Mouse (Mus musculus) layer of hippocampus, adult 8-10 months (tissue): ENCODE measurements at regions not wholly inside any gene's neighbourhood (a gene's known extent, or its start where the extent isn't known, plus 50 kb on each side); places are given as distances from the start of the nearest gene placed in this dataset.

Experiments used
- DNase-seq, 2 experiments: peaks; one replicate each; pipeline ENCODE4 v3.0.0; 2022; ENCODE audit warnings: low spot score in 2 of 2

GRCm38 (mm10) chr4:33552856-33553255, 242.7 kb downstream of the Rngtt start:
- DNase-seq, result no peak

GRCm38 (mm10) chr4:33554606-33555005, 244.5 kb downstream of the Rngtt start:
- DNase-seq, result no peak

GRCm38 (mm10) chr4:33555231-33555933, 245.3 kb downstream of the Rngtt start:
- DNase-seq, result no peak

GRCm38 (mm10) chr4:33555966-33556365, 245.9 kb downstream of the Rngtt start:
- no peak for DNase-seq

- no peak for DNase-seq
Measured at GRCm38 (mm10) chr4:33556661-33557540, 246.8 kb downstream of the Rngtt start.

- no peak for DNase-seq
Measured at GRCm38 (mm10) chr4:33570274-33570673, 260.2 kb downstream of the Rngtt start.

- DNase-seq, result no peak
Measured at GRCm38 (mm10) chr4:33571351-33571750, 261.2 kb downstream of the Rngtt start.

- DNase-seq, result no peak
Measured at GRCm38 (mm10) chr4:33577631-33578030, 267.5 kb downstream of the Rngtt start.

GRCm38 (mm10) chr4:33580491-33580890, 270.4 kb downstream of the Rngtt start:
- no peak for DNase-seq

GRCm38 (mm10) chr4:33581180-33581591, 271.1 kb downstream of the Rngtt start:
- no peak for DNase-seq

- no peak for DNase-seq
Measured at GRCm38 (mm10) chr4:33581766-33582525, 271.8 kb downstream of the Rngtt start.

- no peak for DNase-seq
Measured at GRCm38 (mm10) chr4:33582986-33583720, 273.0 kb downstream of the Rngtt start.

GRCm38 (mm10) chr4:33583979-33584907, 274.1 kb downstream of the Rngtt start:
- no peak for DNase-seq

GRCm38 (mm10) chr4:33585821-33586220, 275.7 kb downstream of the Rngtt start:
- no peak for DNase-seq

GRCm38 (mm10) chr4:33586290-33586614, 276.1 kb downstream of the Rngtt start:
- DNase-seq, result no peak

GRCm38 (mm10) chr4:33586615-33587451, 276.7 kb downstream of the Rngtt start:
- peak; percentile 21 to 28 for DNase-seq

GRCm38 (mm10) chr4:33587666-33588065, 277.6 kb downstream of the Rngtt start:
- peak in 1 of 2 experiments; percentile 17 for DNase-seq

GRCm38 (mm10) chr4:33588127-33588526, 278.0 kb downstream of the Rngtt start:
- no peak for DNase-seq

GRCm38 (mm10) chr4:33589207-33589606, 279.1 kb downstream of the Rngtt start:
- DNase-seq, result no peak
